Mouse (Mus musculus) MEL-GATA-1-ER (cell line): ENCODE data around the gene 2310007B03Rik.
"Not testable (repeated sequence)": the region's sequence is repeated elsewhere in the genome, so short reads cannot be mapped to it uniquely, and the experiment has no call there.

Experiments
- DNase-seq: peaks from one replicate; pipeline ENCODE4 v3.0.0-alpha.2; 2012; ENCODE audit warnings: low read depth; ENCODE audit errors: extremely low read depth

2310007B03Rik gene

DNA sequence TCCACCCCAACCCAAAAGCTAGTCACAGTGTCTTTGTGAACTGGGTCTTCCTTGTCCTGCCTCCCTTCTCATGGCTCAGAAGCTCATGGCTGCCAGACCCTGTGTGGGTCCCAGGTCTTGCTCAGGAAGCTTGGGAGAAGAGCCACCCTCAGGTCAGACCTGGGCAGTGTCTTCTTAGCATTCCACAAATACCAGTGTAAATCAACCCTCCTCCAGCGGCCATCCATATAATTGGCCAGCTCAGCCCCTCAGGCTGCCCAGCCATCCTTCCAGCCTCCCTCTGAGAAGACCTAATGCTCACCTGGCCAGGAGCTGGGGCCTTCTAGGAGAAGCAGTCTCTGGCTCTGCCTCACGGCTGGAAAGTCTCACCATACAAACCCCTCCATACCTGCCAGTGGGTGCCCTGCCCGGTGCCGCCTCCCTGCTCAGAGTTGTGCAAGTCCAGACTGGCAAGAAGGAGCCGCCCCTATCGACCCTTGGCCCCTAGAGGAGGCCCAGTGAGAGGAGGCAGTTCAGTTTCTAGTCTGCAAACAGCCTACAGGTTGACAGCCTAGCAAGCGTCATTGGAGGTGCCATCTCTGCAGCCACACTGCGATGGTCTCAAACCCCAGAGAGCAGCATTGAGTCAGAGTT, at the start of gene 2310007B03Rik:
Gene 2310007B03Rik, minus strand, starts transcription at position 448 of the 633 bp plus-strand sequence.
- no peak for DNase-seq

DNA sequence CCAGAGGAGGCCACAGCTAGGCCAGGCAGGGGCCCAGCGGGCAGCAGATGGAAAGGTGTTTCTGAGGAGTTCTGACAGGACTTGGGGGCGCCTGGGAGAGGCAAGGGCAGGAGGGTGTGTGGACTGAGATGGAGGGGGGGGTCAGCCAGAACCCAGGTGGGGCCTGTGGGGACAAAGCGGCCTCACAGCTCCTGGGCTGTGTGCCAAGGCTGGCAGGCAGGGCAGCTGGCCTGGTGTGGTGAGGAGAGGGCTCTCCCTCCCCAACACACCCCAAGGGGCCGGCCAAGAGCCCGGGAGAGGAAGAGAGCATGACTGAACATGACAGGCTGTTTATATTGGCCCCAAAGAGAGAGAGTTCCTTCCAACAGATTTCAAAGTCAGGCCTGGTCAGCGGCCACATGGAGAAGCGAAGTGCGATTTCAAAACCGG, 49.5 kb upstream of the 2310007B03Rik start:
- DNase-seq, result no peak

DNA sequence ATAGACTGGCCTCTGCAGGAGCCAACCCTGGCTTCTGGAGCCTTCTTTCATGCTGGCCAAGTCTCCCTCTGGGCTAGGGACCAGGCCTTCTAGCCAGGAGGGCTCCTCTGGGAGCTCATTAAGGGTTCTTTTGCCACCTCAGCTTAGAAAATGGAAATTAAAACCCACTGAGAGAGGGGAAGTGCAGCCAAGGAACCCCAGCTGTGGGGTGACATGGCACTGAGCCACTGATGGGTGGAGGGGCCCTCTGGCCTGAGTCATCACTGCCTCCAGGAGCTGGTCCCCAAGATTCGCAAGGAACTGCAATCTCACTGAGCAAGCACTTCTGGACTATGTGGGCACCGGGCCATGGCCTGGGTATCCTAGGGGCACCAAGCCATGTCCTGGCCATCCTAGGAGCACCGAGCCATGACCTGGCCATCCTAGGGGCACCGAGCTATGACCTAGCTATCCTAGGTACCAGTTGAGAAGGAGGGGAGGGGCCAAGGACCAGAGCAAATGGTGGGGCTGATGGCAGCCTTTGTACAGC, 46.9 kb upstream of the 2310007B03Rik start:
- DNase-seq, result no peak

DNA sequence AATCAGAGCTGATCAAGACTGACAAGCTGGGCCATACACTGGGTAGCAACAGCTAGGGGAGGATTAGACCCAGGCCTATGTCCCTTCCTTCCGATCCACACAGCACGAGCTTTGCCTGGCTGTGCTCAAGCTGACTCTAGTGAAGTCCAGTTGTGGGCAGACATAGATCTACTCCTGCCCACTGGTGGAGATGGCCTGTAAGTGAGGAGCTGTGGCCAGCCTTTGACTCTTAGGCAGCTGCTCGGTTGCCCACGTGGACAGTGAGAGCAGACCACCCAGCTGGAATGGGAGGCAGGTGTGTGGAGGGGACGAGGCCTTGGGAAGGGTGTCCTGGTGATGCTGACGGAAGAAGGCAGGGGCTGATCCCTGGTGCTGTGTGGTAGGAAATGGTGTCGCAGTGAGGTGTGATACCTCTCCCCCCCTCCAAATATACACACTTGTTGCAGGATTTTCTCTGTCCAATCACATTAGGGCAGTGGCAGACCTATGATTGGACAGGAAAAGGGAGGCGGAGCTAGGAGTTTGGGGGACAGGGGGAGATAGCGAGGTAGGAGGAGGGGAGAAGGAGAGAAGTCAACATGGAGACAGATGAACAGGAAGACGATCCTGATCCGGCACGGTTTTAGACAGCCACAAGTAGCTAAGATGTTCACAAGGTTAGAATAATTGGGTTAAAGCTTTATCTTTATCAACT, 45.7 kb upstream of the 2310007B03Rik start:
- DNase-seq, result no peak

DNA sequence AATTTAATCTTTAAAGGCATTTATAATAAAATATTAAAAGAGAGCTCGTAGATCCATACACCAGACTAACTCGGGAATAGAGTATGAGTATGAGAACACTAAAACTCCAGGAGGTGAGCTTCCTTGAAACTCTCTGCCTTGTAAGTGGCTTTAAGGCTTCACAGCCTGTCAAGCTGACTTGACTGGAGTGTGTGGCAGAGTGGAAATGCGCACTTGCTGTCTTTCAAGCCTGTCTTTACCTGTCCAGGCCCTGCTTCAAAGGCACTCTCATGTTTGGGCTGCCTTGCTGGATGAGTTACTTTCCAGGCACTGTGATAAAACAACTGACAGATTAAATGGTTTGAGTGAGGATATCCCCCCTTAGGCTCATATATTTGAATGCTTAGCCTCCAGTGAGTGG, 37.2 kb upstream of the 2310007B03Rik start:
- no peak for DNase-seq

DNA sequence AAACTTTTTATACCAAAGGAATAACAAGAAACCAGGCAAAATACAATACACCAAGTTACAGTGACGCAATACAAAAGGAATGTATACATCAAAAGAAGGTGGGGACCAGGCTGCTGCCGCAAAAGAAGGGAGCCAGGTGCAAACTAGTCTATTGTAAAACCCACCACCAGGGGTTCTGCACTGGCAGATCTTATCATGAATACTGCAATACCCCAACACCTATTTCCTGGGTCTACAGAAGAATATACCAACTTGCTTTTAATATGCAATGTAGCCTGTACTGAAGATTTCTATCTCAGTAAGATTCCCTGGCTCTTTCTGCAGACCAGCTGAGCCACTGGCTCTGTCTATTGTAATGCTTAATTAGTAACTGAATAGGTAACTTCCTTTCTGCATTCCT, 36.7 kb upstream of the 2310007B03Rik start:
- not testable (repeated sequence) for DNase-seq

DNA sequence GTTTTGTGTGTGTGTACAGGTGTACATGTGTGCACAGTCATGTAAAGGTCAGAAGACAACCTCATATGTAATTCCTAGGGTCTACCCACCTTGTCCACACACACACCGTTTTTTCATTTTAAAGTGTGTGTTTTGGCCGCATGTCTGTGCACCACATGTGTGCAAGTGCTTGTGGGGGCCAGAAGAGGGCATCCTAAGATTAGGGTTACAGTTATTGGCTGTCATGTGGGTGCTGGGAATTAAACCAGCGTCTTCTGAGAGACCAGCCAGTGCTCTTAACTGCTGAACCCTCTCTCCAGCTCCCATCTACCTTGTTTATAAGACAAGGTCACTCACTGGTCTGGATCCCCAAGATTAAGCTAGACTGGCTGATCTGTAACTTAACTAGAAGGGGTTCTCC, 34.2 kb upstream of the 2310007B03Rik start:
- no peak for DNase-seq

DNA sequence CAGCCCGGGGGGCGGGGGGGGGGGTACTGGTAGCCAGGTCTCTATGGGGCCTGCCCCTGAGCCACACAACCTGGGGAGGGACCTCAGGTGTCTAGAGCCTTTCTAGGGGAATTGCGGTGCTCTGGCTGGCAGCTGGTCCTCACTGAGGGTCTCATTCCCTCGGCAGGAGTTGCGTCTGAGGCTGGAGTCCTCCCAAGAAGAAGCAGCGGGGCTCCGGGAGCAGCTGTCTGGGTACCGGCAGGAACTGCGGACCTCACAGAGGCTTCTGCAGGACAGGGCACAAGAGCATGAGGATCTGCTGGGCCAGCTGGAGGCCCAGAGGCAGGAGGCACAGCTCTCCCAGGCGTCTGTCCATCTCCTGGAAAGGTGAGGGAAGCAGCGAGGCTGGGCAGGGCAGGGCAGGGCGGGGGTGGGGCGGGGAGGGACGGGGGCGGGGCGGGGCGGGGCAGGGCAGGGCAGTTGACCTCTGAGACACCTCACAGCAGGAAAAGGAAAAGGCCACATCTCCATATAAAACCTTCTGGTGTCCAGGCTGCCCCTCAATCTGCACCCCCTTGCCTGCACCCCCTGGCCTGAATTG, 30.1 kb upstream of the 2310007B03Rik start:
- DNase-seq, result no peak

DNA sequence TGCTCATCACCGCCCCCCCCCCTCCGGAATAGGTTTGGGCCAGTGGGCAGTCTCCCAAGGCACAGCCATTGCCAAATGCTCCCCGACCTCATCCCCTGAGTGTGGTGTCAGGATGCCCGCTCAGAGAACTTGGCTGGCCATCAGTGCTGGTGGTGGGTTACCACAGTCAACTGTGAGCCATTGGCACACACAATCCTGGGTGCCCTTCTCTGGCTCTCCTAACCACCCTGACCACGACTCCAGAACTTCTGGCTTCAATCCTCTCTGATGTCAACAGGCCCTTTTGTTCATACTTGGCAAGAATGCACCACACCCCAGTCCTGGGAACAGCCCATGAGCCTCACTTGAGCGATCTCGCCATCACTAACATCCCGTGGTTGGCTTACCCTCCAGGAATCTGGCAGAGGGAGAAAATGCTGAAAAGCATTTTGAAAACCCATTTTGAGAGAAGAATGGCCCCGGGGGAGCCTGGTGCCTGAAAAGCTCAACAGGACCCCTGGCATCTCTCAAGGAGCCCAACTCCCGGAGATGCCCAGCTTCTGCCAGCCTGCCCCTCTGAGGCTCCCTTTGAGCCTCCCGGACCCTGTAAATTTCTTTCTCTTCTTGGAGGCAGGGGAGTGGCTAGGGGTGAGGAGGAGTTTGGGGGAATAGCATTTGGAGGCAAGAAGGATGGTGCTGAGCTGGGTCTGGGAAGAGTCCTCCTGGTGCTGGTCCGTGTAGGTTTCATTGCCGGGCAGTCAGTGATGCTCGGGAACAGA, 23.5 kb upstream of the 2310007B03Rik start:
- no peak for DNase-seq

DNA sequence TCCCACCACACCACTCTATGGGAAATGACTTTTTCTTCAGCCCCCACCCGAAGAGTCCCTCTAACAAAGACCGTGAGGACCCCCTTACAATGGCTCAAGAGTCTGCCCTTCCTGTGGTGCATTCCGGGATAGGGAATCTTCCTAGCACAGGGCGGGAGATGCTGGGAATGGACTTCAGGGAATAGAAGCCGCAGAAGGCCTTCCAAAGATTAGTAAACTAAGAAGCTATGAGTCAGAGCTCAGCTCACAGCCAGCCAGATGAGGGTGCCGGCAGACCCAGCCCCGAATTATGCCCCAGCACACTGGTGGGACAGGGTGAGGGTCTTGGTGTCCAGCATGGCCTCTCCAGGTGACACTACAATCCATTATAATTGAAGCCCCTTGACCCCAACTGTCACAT, 21.5 kb upstream of the 2310007B03Rik start:
- no peak for DNase-seq

DNA sequence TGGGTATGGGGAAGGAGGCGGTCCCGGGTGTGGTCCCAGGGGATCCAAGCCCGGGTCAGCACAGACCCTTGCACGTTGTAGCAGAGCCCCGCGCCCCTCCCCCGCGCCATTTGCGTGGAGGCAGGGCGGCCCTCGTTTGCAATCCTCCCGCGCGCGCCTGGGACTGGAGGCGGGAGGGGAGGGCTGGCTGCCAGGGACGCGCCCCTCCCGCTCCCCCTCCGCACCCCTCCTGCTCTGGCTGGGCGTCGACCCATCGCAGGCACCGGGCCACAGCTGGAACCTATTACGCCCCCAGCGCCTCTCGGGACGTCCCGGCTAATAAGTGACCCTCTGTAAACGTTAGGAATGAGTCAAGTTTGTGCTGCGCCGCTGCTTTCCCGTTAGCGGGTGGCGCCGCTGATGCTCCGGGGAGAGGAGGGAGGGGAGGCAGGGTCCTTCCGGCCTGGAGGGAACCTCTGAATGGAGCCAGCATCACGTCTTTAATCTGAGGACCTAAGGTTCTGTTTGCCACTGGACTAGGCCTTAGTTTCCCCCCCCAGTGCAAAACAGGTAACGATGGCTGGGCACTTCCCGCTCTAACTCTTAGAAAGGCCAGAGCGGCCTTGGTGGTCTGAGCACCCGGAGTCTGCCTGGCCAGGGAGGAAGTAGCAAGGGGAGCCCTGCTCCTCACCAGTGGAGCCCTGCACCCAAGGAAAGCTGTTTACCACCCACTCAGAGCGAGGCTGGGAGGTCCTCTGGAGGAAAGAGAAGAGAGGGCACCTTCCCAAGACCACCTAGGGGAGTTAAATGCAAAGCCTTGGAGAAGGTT, 16.0 kb upstream of the 2310007B03Rik start:
- no peak for DNase-seq

DNA sequence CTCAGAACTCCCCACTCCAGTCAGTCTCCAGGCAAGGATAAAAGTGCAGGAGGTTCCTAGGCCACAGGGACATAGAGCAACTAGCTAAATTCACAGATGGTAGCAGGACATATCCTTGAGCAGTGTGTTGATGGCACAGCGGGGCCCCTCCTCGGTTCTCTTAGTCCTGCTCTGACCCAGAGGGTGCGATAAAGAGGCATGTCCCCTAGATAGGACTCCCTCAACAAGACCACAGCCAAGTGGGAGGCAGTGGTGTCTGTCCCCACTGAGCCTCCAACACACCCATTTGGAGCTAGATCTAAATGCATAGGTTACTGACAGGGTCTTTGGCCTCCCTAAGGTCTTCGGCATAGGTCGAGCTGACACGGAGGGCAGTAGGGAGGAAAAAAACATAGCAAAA, 15.1 kb upstream of the 2310007B03Rik start:
- no peak for DNase-seq

DNA sequence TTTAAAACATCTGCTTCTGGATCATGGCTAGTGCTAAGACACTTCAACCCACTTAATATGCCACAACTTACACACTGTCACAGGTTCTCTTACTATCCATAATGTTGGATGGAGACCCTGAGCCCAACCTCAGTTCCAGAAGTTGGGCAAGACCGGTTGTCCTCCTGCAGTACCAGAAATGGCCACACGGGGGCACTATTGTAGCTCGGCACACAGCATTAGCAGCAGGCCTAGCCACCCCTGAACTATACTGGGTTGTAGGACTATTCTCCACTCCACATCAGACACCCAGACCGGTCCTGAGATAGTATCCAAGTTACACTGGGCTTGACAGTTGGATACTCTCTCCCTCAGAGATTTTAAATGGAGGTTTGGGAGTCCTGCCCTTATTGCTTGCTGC, 13.7 kb upstream of the 2310007B03Rik start:
- peak; percentile 32 for DNase-seq

DNA sequence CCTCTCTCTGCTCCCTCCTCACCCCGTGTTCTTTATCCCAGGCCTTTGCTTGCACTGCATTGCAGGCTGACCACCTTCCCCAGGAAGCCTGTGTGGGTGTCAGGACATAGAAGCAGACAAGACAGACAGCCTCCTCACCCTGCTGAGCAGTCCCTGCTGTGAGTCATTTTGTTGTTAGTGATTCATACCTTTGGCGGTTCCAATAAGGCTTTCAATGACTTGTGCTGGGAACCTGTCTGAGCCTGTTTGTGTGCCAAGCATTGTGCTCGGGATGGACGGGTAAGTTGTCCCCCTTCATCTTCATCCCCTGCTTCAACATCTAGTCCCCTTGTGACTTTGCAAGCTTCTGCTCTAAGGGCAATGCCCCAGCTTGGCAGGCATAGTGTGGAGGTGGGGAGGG, 12.9 kb upstream of the 2310007B03Rik start:
- no peak for DNase-seq

DNA sequence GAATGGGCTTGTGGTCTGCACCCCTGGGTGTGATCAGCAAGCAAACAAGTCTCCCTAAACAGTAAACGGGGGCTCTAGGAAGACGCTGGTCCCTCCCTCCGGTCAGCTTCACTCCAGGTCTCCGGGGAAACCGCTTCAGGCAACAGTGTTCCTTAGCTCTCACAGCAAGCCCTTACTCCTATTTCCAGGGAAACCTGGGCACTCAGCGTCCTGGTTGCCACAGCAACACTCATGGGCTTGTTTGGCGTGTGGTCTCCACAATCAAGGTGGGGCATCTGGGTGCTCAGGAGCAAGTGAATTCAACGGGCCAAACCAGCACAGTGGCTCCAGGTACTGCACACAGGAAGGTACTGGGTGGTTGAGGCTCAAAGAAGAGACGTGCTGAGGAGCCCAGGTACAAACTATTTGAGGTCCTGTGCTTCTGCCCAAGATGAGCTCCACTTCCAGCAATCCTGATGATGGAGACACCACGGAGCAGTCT, 7.6 kb upstream of the 2310007B03Rik start, which contains the start of gene Crocc2:
Gene Crocc2, plus strand, starts transcription at position 431 of the 481 bp plus-strand sequence.
- no peak for DNase-seq

DNA sequence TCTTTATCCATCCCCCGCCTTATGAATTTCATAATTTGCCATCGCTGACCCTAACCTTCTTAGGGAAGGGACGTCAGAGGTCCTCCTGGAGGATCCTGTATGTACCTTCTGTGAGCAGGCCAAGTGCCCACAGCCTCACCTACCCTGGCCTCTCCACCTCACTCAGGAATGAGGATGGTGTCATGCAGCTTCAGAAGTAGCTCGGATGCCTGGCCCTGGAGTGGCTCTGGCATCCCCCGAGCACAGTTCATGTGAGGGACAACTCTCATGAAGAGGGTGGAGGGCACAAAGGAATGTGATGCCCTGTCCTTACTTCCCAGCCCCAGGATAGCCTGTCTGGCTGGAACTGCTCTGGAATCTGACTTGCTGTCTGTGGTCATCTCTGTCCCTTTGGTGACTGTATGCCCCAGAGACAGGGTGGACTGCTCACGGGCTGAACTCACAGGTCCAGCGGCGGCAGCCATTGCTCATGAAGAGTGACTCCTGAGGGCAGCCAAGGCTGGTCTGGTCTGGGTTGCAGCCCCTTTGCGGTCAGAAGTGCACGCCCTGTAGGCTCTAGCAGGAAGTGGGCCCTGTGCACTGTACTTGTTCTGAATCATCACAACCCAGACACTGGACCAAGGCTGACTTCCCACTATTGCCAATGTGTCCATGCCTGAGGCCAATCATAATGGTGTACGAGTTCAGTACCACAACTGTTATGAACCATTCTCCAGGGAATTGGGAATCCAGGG, 5.8 kb upstream of the 2310007B03Rik start:
- DNase-seq, result no peak

DNA sequence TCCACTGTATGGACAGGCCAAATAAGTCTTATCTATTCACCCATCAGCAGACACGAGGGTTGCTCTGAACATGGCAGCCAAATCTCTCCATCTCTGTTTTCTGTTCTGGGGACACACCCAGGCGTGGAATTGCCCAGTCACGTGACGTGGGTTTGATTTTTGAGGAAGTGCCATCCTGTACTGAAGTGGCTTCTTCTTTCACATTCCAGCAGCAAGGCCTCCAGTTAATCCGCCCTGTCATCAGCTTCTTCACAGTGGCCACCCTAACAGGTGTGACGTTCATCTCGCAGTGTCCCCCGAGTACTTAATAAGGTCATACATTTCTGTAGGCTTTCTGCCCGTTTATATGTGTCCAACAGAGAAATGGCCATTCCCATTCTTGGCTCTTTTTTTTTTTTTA, 4.7 kb upstream of the 2310007B03Rik start:
- no peak for DNase-seq

DNA sequence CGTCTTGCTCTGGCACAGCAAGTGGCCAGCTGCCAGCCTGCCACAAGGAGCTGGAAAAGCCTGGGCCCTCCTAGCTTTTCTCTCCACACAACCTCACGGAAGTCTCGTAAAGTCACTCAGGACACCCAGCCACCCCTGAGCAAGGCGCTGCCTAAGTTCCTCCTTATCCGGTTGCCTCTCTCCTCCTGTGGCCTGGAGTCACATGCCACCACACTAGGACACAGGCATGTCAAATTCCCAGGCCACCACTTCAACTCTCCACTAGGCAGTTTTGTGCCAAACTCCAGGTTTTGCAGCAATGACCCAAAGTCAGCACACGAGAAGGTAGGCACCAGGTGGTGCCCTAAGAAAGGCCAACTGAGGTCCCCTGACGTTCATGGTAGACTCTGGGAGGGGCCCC, 1.8 kb upstream of the 2310007B03Rik start:
- no peak for DNase-seq

DNA sequence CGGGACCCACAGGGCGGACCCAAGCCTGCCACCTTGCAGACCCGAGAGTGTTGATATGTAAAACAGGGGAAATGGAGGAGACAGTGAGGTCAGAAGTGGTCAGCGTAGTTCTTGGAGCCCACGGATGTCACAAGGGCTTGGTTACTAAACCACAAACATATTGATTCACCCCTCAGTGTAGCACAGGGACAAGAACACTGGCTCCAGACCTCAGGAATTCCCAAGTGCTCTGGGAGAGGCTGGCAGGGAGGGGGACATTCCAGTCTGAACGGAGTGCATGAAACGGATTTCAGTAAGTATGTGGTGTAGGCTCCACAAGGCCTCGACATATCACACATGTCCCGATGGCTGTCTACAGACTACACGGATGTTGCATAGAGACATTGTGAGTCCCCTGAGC, 1.2 kb upstream of the 2310007B03Rik start:
- no peak for DNase-seq

DNA sequence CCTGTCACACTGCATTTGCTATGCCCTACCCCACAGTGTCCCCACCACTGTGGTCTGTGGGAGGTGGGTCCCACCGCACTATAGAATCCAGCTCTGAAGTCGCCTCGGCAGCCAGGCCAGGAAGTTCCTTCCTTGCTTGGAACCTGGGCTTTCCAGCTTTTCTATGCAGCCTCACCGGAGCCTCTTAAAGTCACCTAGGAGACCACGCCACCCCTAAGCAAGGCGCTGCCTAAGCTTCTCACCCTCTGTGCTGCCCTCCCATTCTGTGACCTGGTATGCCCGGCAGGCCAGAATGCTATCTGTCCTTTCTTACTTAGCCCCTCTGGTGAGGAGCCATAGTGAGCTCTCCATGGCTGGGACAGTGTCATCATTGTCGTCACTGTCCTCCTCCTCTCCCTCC, 602 bp upstream of the 2310007B03Rik start:
- no peak for DNase-seq
